Mouse (Mus musculus): ENCODE results near the gene Camsap2.

DNA sequence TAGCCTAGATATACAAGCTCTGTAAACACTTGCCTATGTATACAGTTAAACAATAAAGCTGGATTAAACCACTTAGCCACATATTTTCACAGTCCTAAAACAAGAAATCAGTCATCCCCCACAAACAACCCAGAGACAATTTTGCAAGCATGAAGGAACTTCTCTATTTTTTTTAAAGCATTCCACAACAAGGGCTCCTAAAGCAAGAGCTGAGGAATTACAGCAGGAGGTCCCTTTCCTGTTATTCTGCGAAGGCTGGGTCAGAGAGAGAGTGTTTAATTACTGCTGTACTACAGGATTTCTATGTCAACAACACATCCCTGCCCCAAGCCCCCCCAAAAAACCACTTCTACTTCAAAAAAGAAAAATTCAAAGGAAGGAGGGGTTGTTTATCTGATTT is 1.6 kb downstream of the Camsap2 start:
- no peak for TF ChIP-seq POLR2A (IDR thresholded peaks at IDR 0.05; ENCODE audit: insufficient read depth, low read depth, low read length)
- TF ChIP-seq CTCF (IDR thresholded peaks at IDR 0.05; ENCODE audit: insufficient read depth, low read depth, low read length), result no peak

Measured in olfactory bulb, adult 2 months (tissue).